Mouse (Mus musculus) mesoderm, embryonic 11.5 days (tissue): ENCODE data around the gene Phc3.

Experiments used
- DNase-seq: peaks from one replicate; pipeline ENCODE4 v3.0.0-alpha.2; 2012; ENCODE audit warnings: low read depth, low spot score

Phc3 gene

DNA sequence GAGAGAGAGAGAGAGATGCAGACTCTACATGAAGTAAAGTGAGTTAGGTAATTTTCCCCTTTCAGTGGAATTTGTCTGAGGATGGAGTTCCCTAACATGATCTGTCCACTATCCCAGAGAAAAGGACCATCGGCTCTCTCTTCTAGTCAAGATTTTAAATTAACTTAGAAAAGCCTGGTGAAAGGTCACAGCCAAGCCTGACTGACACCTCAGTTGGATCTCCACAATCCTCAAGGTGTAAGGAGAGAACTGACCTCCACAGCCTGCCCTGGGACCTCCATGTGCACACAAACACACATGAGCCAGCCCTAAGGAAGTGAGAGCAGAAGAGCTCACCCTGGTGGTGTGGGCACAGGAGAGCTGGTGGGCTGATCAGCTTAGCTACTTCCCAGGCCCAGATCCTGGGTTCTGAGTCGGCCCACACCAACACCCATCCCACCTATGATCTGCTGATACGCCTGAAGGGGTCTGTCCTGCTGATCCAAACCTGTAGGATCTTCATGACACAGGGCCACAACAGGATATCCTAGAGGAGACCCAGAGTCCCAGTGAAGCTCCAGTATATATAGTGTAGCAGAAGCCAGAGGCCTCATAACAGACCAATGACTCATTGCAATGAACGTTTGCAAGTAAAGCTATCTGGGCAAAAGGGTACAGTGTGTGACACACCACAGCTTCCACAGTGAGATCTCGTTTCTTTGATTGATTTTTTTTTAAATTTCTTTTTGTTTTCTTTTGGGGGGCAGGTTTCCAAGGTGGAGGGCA is 12.6 kb upstream of the Phc3 start:
- DNase-seq, result no peak

DNA sequence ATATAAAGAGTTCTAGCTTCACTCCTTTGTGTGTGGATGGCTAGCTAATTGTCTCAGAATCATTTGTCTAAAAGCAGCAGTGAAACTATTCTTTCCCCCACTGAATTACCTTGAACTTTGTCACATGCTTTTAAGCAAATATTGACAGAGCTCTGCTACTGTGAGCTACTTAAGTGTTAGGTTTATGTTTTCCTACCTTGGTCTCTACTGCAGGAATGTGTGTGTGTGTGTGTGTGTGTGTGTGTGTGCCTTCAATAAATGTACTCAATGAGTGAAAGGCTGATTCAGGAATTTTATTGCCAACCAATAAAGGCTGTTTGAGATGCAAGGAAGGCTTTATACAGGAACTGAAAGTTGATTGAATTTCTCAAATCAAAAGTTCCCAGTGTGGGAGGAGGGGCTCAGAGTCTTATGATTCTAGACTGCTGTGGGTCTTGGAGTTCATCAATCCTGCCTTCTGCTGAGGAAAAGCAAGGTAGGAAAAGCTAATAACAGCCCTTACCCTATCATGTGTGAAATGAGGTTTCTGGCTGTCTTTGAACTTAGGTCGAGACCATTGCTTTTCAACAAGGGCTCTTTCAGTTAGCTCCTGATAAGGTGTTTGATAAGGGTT is 7.9 kb upstream of the Phc3 start:
- DNase-seq, result no peak

DNA sequence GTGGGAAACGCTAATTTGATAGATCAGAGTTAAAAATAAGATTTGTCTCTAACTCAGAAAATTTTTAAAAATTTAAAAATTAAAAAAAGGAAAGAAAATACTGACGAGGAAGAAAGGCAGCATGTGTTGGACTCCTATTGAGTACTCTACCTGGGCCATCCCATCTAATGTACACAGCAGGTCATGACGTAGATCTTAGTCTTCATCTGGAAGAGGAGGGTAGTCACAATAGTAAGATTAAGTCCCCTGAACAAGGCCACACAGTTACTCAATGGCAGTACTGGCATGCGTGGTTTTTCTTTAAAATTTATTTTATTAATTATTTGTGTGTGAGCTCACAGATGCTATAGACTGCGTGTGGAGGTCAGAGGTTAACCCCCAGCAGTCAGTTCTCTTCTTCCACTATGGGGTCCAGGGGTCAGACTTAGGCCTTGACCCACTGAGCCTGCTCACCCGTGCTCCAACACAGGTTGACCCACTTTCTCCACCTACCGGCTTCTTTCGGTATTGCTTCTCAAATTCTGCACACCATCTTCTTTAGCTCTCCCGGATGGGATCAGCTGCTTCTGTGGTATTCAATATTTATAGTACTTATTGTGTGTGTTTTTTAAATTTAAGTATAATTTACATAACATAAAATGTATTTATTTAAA is 6.0 kb upstream of the Phc3 start:
- peak; percentile 77 for DNase-seq

DNA sequence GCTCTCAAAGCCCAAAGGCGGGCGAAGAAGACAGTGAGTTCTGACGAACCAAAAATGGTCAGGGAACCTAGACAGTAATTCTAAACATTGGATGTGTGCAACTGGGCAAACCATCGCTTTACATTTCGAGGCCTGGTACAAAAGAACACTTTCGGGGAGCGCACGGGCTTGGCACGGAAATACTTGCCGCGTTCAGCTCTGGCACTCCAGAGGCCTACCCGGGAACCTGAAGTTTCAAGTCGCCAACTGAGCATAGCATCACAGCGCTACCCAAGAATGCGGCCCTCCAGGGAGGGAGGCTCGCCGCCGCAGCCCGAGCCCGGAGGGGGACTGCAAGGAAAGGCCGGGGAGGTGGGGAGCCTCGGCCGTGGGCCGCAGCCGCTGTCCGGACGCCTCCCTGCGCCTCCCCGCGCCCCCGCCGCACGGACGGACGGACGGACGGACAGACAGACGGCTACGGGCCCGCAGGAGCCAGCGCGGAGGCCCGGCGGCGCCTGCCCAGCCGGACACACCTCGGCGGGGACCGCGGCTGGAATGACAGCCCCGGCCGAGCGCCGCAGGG is 603 bp downstream of the Phc3 start:
- peak; percentile 67 for DNase-seq

- no peak for DNase-seq
Measured at GRCm38 (mm10) chr3:30965644-30966043, 3.6 kb downstream of the Phc3 start.

GRCm38 (mm10) chr3:30964216-30964615 is 5.0 kb downstream of the Phc3 start:
- DNase-seq, result no peak

GRCm38 (mm10) chr3:30963100-30963499 is 6.1 kb downstream of the Phc3 start:
- DNase-seq, result no peak

DNA sequence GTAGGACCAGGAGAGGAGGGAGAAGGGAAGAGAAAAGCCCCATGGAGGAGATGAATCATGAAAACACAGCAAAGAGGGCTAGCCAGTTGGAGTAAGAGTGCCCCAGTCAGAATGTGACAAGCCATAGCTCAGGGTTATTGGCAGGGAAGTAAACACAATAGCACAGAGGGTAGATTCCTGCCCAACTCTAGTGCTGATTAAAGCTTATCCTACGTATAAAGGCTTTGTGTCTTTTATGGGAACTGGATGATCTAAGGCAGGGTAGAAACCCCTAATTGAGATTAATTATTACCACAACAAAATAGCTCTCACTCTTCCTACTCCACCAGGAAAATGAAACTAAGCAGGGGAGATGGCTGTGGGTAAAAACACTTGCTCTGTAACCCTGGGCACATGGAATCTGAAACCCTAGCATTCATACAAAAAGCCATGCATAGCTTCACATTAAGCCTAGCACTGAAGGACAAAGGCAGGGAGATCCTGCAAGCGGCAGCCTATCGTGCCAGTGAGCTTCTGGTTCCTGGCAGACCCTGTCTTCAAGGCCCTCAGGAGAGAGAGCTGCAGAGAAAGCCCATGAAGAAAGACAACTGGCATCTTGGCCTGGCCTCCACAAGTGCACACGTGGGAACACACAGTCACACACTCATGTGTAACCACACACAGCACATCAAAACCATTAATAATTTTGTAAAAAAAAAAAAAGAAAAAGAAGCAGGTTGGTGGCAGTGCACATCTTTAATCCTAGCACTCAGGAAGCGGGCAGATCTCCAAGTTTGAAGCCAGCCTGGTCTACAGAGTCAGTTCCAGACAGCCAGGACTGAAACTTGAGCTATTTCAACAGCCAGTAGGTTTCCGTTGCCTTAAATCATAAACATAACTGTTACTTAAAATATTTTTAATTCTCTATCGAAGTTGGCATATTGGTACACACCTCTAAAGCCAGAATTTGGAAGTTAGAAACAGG is 9.1 kb downstream of the Phc3 start:
- DNase-seq, result no peak

GRCm38 (mm10) chr3:30958709-30959108 is 10.5 kb downstream of the Phc3 start:
- DNase-seq, result no peak

GRCm38 (mm10) chr3:30956327-30956726 is 12.9 kb downstream of the Phc3 start:
- no peak for DNase-seq

DNA sequence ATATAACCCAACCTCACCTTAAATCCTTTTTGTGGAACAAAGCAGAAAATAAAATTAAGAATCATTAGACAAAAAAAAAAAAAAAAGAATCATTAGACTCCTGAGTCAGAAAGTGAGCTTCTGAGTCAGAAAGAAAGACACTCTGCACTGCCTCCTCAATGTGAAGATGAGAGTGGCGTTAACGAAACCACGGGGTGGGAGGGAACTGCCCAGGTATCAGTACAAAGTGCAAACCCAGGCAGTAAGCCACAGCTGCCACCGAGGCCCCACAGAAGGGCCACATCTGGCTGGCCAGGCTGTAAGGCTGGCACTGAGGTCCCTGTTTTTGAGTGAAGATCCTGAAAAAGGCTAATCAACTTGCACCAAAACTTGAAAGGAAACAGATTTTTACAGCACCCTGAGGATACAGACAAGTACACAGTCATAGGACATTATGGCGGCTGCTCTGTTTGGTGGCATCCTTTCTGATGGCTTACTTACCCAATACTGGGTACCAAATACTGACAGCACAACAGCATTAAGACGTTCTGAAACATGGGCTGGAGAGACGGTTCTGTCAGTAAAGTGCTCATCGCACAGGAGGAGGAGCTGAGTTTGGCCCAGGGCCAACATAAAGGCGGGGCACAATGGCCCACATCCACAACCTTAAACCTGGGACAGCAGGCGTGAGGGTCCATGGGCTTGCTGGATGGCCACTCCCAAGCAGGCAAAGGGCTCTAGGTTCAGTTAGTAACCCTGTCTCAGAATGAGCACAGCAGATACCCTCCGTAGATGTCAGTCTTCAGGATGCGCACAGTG is 16.7 kb downstream of the Phc3 start:
- DNase-seq, result no peak

DNA sequence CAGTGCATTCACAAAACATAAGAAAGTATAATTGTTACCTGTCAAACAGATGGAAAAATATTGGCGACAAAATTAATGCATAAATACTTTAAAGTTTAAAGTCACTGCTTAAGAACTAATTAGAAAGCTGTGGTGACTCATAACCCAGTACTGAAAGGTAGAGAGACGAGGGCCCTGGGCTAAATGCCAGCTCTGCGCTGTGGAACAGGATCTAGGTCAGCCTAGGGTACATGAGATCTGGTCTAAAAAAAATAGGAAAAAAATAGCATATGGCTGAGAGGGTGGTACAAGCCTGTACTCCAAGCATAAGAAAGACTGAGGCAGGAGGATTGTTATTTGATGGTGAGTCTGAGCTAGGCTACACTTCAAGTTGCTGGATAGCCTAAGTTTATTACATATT is 17.6 kb downstream of the Phc3 start:
- DNase-seq, result no peak

DNA sequence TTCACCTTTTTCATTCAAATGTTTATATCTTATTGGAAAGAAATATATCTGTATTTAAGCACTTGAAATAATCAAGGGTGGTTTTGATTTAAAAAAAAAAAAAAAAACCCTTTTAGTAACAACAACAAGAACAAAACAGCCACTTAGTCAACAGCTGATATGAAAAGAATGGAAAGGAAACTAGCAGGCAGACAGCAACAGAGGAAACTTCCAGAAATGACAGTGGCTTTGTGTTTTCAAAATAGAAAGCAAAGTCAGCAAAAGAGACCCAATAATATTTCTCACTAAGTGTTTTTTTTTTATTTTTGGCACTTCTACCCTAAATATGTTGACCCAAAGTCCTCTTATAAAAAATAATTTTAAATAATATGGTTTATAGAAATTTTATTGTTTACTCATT is 34.8 kb downstream of the Phc3 start:
- DNase-seq, result no peak

- no peak for DNase-seq
Measured at GRCm38 (mm10) chr3:30929828-30930227, 39.4 kb downstream of the Phc3 start.

GRCm38 (mm10) chr3:30927664-30928063 is 41.6 kb downstream of the Phc3 start:
- no peak for DNase-seq

DNA sequence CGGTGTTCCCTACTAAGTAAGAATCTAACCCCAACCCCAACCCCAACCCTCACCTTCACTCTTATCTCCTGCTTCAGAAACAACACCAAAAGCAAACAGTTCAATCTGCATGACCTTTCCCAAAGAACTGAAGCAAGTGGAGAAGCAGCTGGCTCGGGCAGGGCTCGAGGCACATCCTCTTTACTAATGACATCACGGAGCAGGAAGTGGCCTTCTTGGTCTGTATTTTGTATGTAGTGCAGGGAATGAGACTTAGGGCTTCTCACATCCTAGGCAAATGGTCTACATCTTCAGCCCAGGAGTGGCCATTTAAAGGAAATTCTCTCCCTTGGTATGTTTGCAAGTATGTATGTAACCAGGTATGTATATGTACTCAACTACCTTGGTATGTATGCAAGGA is 52.1 kb downstream of the Phc3 start:
- DNase-seq, result no peak

- no peak for DNase-seq
Measured at GRCm38 (mm10) chr3:30904658-30905057, 64.6 kb downstream of the Phc3 start.

DNA sequence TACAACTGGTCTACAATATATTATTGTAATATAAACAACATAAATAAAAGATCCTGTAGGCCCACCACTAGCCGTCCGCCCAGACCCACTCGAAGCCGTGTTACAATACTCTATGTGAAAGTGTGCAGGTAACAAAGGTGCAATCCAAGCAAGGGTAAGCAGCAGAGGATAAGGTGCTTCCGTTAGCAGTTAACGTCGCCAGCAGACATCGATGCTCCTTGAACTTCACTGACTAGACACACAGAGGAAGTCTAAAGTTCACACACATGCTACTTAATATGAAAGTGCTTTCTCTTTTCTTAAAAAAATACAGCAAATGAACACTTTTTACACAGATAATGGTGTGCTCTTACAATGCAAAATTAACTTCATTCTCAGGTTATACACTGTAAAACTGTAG is 69.8 kb downstream of the Phc3 start:
- DNase-seq, result no peak

GRCm38 (mm10) chr3:30896721-30897120 is 72.5 kb downstream of the Phc3 start:
- DNase-seq, result no peak

DNA sequence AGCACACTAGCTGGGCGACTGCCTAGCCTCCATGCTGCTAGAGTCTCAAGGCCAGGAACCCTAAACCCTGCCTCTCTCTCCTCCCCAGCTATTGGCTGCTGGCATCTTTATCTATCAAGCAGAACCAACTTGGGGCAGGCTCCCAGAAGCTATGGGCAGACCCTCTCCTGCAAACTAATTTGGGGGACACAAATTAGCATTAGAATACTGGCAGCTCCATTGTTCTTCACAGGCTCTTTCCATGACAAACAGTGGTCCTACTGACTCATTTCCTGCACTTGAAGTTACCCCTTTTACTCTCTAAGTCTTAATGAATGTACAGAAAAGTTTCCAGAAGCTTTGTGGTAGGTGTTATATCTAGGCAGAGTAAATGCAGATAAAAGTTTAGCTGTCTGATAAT is 80.2 kb downstream of the Phc3 start:
- no peak for DNase-seq

DNA sequence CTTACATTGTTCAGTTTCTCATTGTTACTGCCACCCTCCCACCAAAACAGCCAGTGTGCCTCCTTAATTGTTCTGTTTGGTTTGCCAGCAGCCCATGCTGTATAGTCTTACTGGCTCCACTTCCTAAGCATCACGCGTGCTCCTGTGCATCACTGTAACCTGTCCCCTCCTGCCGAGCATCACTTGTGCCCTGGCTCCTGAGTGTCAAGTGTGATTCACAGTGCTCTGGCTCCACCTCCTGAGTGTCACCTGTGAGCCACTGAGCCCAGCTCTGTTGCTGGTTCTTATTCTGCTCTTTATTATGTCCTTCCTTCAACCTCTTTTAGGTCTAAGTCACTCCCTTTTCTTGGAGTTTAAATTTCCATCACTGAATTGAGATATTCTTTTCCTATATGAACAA is 81.8 kb downstream of the Phc3 start:
- no peak for DNase-seq
